Mouse (Mus musculus) lung, adult 2 months (tissue): ENCODE measurements around the gene Tead1.

Source experiments
- CTCF ChIP-seq: fragments of 200-500 bp; IDR thresholded peaks from 2 replicates; pipeline ENCODE4 v1.5.1; 2011; ENCODE audit warnings: mild to moderate bottlenecking, low read length, control low read depth; ENCODE audit not compliant: insufficient read depth
- POLR2A ChIP-seq: fragments of 200-500 bp; IDR thresholded peaks from 2 replicates; pipeline ENCODE4 v1.6.1; 2011; ENCODE audit warnings: low read depth, mild to moderate bottlenecking, control low read depth, low read length, borderline replicate concordance; ENCODE audit errors: extremely low read depth

- TF ChIP-seq CTCF (no peak), POLR2A (no peak)
These were observed 60.1 kb downstream of the Tead1 start for GRCm38 (mm10) chr7:112739174-112739573.
